Mouse (Mus musculus): ENCODE measurements around the gene Nepro.

DNA sequence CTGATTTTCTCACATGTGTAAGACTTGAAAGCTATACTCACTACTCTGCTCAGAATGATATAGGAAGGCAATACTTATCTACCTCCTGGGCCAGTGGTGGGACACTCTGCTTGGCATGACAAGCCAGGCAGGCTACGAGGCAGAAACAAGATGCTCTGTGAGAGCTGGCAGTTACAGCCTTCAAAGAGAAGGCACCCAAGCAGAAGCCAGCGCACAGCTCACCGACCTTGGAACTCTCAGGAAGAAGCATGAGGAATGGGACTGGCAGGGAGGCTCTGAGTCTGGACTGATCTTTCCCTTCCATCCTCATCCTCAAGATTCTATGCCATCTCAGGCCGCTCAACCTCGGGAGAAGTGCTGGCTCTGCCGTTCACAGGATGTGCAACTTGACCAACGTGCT lies 38.7 kb upstream of the Nepro start:
- TF ChIP-seq POLR2A (IDR thresholded peaks at IDR 0.05; ENCODE audit: borderline replicate concordance, control insufficient read depth, low read depth, low read length) (no peak), CTCF (IDR thresholded peaks at IDR 0.05; ENCODE audit: control insufficient read depth, insufficient read depth, low read length) (no peak)
